Mouse (Mus musculus): ENCODE data around the gene Btg1-ps2. TPM values are rescaled to one million over a fixed set of nuclear protein-coding genes. Genes with fewer than 3 reads are reported as not detected.
"Not testable (repeated sequence)": the region's sequence is repeated elsewhere in the genome, so short reads cannot be mapped to it uniquely, and the experiment has no call there.

Btg1-ps2 gene
- polyA plus RNA-seq (2014; fragmentation: Nextera tagmentation; extraction: Ambion mirVana) = not detected in 2 replicates

GRCm38 (mm10) chrX:38043014-38043413 lies at the start of gene Btg1-ps2:
Btg1-ps2 (minus strand) TSS chrX:38043114.
- not testable (repeated sequence) for H3K36me3 ChIP-seq (ENCODE audit: control insufficient read depth, insufficient read depth, low read length); H3K9me3 ChIP-seq (ENCODE audit: control insufficient read depth, low read length); H3K4me2 ChIP-seq (ENCODE audit: low read length); H3K27me3 ChIP-seq (ENCODE audit: control insufficient read depth, insufficient read depth, low read length); ATAC-seq (ENCODE audit: insufficient number of reproducible peaks, insufficient read depth, low FRiP score, low read depth); H3K9ac ChIP-seq (ENCODE audit: low read length); H3K4me1 ChIP-seq (ENCODE audit: control insufficient read depth in 2 of 2, insufficient read depth in 2 of 2, low read length in 2 of 2); H3K4me3 ChIP-seq (ENCODE audit: control insufficient read depth in 1 of 2, insufficient read depth in 1 of 2, low read depth in 1 of 2, low read length in 2 of 2); H3K27ac ChIP-seq (replicated peaks in 1 of 2; ENCODE audit: control insufficient read depth in 1 of 2, insufficient read depth in 1 of 2, low read depth in 2 of 2, low read length in 2 of 2)

DNA sequence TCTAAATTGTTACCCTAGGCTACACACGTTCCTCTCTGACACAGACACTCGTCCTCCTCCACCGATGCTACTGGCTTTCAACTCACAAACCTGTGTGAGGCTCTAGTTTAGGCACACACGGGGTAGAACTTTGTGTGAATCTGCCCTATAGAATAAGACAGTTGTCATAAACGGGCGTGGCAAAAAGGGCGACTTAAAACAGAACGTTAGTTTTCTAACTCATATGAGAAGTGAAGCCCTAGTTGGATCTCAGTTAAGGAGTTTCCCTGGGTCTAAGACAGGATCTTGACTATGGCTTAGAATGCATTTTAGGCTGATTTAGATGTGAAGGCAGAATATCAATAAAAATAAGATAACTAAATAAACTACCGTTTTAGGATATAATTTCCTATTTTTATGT lies 42.1 kb upstream of the Btg1-ps2 start, which contains the start of gene Rhox11:
Gene Rhox11 (minus strand): TSS at position 101 of the 400 bp plus-strand sequence.
- no peak within 1 kb of the TSS for H3K4me3 ChIP-seq (ENCODE audit: control insufficient read depth in 1 of 2, insufficient read depth in 1 of 2, low read depth in 1 of 2, low read length in 2 of 2)
- ATAC-seq (ENCODE audit: insufficient number of reproducible peaks, insufficient read depth, low FRiP score, low read depth) = no peak
- H3K27me3 ChIP-seq (ENCODE audit: control insufficient read depth, insufficient read depth, low read length) = no peaks in the 10 kb centered on the region
- 78% methylated on average over 9 of the region's 9 CpGs for WGBS
- no peaks in the 10 kb centered on the region for H3K4me1 ChIP-seq (ENCODE audit: control insufficient read depth in 2 of 2, insufficient read depth in 2 of 2, low read length in 2 of 2)
- H3K9ac ChIP-seq (ENCODE audit: low read length) = no peak within 1 kb of the TSS
- no peak within 1 kb of the TSS for H3K27ac ChIP-seq (replicated peaks in 1 of 2; ENCODE audit: control insufficient read depth in 1 of 2, insufficient read depth in 1 of 2, low read depth in 2 of 2, low read length in 2 of 2)
- no peaks in the 10 kb centered on the region for H3K9me3 ChIP-seq (ENCODE audit: control insufficient read depth, low read length)
- no peaks in the 10 kb centered on the region for H3K36me3 ChIP-seq (ENCODE audit: control insufficient read depth, insufficient read depth, low read length)
- no peak within 1 kb of the TSS for H3K4me2 ChIP-seq (ENCODE audit: low read length)

- 19% methylated on average over 12 of the region's 12 CpGs for WGBS
- no peak overlapping the region for H3K9ac ChIP-seq (ENCODE audit: low read length)
- no peak for ATAC-seq (ENCODE audit: insufficient number of reproducible peaks, insufficient read depth, low FRiP score, low read depth)
These were observed 41.3 kb upstream of the Btg1-ps2 start for GRCm38 (mm10) chrX:38084226-38084625.

GRCm38 (mm10) chrX:38066175-38066574 lies 23.3 kb upstream of the Btg1-ps2 start, which contains the start of gene Rhox10:
Rhox10 (plus strand) TSS chrX:38066475.
- Histone ChIP-seq H3K9ac (ENCODE audit: low read length) (no peak within 1 kb of the TSS), H3K4me3 (ENCODE audit: control insufficient read depth in 1 of 2, insufficient read depth in 1 of 2, low read depth in 1 of 2, low read length in 2 of 2) (no peak within 1 kb of the TSS), H3K4me1 (ENCODE audit: control insufficient read depth in 2 of 2, insufficient read depth in 2 of 2, low read length in 2 of 2) (no peaks in the 10 kb centered on the region), H3K27me3 (ENCODE audit: control insufficient read depth, insufficient read depth, low read length) (no peaks in the 10 kb centered on the region), H3K27ac (replicated peaks in 1 of 2; ENCODE audit: control insufficient read depth in 1 of 2, insufficient read depth in 1 of 2, low read depth in 2 of 2, low read length in 2 of 2) (no peak within 1 kb of the TSS), H3K4me2 (ENCODE audit: low read length) (no peak within 1 kb of the TSS), H3K9me3 (ENCODE audit: control insufficient read depth, low read length) (no peaks in the 10 kb centered on the region), H3K36me3 (ENCODE audit: control insufficient read depth, insufficient read depth, low read length) (no peaks in the 10 kb centered on the region)
- 82% methylated on average over 11 of the region's 11 CpGs for WGBS
- no peak for ATAC-seq (ENCODE audit: insufficient number of reproducible peaks, insufficient read depth, low FRiP score, low read depth)

More at GRCm38 (mm10) chrX:38084226-38084625, 41.3 kb upstream of the Btg1-ps2 start:
- Histone ChIP-seq H3K36me3 (ENCODE audit: control insufficient read depth, insufficient read depth, low read length) (no peaks in the 10 kb centered on the region), H3K27me3 (ENCODE audit: control insufficient read depth, insufficient read depth, low read length) (no peaks in the 10 kb centered on the region), H3K4me2 (ENCODE audit: low read length) (no peak overlapping the region), H3K4me3 (ENCODE audit: control insufficient read depth in 1 of 2, insufficient read depth in 1 of 2, low read depth in 1 of 2, low read length in 2 of 2) (no peak overlapping the region), H3K9me3 (ENCODE audit: control insufficient read depth, low read length) (no peaks in the 10 kb centered on the region), H3K4me1 (ENCODE audit: control insufficient read depth in 2 of 2, insufficient read depth in 2 of 2, low read length in 2 of 2) (no peaks in the 10 kb centered on the region), H3K27ac (replicated peaks in 1 of 2; ENCODE audit: control insufficient read depth in 1 of 2, insufficient read depth in 1 of 2, low read depth in 2 of 2, low read length in 2 of 2) (no peak overlapping the region)

GRCm38 (mm10) chrX:38061544-38061943 lies 18.6 kb upstream of the Btg1-ps2 start:
- 3% methylated on average over 1 of the region's 1 CpGs for WGBS

DNA sequence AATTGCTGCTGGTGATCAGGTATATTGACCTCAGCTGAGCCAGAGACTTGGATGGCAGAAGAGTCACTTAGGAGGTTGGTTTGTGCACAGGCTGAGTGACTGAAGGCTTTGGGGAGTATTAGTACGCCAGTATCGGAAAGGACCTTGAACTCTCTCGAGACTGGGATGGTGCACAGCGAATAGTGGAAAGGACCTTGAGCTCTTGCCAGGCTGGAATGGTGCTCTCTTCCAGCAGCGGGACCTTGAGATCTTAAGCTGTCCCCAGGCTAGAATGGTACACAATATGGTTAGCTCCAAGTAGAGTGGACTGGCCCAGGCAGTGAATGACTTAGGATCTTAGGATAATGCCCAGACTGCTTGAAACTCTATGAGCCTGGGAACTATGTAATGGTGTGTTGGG lies 3.2 kb downstream of the Btg1-ps2 start:
- ATAC-seq (ENCODE audit: insufficient number of reproducible peaks, insufficient read depth, low FRiP score, low read depth) = no peak
- Histone ChIP-seq H3K27ac (replicated peaks in 1 of 2; ENCODE audit: control insufficient read depth in 1 of 2, insufficient read depth in 1 of 2, low read depth in 2 of 2, low read length in 2 of 2) (no peak overlapping the region), H3K9ac (ENCODE audit: low read length) (no peak overlapping the region), H3K36me3 (ENCODE audit: control insufficient read depth, insufficient read depth, low read length) (no peaks in the 10 kb centered on the region), H3K4me2 (ENCODE audit: low read length) (no peak overlapping the region), H3K27me3 (ENCODE audit: control insufficient read depth, insufficient read depth, low read length) (no peaks in the 10 kb centered on the region), H3K9me3 (ENCODE audit: control insufficient read depth, low read length) (no peaks in the 10 kb centered on the region), H3K4me3 (ENCODE audit: control insufficient read depth in 1 of 2, insufficient read depth in 1 of 2, low read depth in 1 of 2, low read length in 2 of 2) (no peak overlapping the region), H3K4me1 (ENCODE audit: control insufficient read depth in 2 of 2, insufficient read depth in 2 of 2, low read length in 2 of 2) (no peaks in the 10 kb centered on the region)
- WGBS = 82% methylated on average over 5 of the region's 5 CpGs

More at GRCm38 (mm10) chrX:38061544-38061943, 18.6 kb upstream of the Btg1-ps2 start:
- Histone ChIP-seq H3K4me1 (ENCODE audit: control insufficient read depth in 2 of 2, insufficient read depth in 2 of 2, low read length in 2 of 2) (no peaks in the 10 kb centered on the region), H3K27ac (replicated peaks in 1 of 2; ENCODE audit: control insufficient read depth in 1 of 2, insufficient read depth in 1 of 2, low read depth in 2 of 2, low read length in 2 of 2) (no peak overlapping the region), H3K36me3 (ENCODE audit: control insufficient read depth, insufficient read depth, low read length) (no peaks in the 10 kb centered on the region), H3K27me3 (ENCODE audit: control insufficient read depth, insufficient read depth, low read length) (no peaks in the 10 kb centered on the region), H3K4me2 (ENCODE audit: low read length) (no peak overlapping the region), H3K4me3 (ENCODE audit: control insufficient read depth in 1 of 2, insufficient read depth in 1 of 2, low read depth in 1 of 2, low read length in 2 of 2) (no peak overlapping the region), H3K9ac (ENCODE audit: low read length) (no peak overlapping the region), H3K9me3 (ENCODE audit: control insufficient read depth, low read length) (no peaks in the 10 kb centered on the region)
- no peak for ATAC-seq (ENCODE audit: insufficient number of reproducible peaks, insufficient read depth, low FRiP score, low read depth)

GRCm38 (mm10) chrX:38033841-38034240 lies 9.1 kb downstream of the Btg1-ps2 start:
- Histone ChIP-seq H3K27ac (replicated peaks in 1 of 2; ENCODE audit: control insufficient read depth in 1 of 2, insufficient read depth in 1 of 2, low read depth in 2 of 2, low read length in 2 of 2) (no peak overlapping the region), H3K4me2 (ENCODE audit: low read length) (no peak overlapping the region), H3K4me3 (ENCODE audit: control insufficient read depth in 1 of 2, insufficient read depth in 1 of 2, low read depth in 1 of 2, low read length in 2 of 2) (no peak overlapping the region), H3K36me3 (ENCODE audit: control insufficient read depth, insufficient read depth, low read length) (no peaks in the 10 kb centered on the region), H3K9me3 (ENCODE audit: control insufficient read depth, low read length) (no peaks in the 10 kb centered on the region), H3K27me3 (ENCODE audit: control insufficient read depth, insufficient read depth, low read length) (no peaks in the 10 kb centered on the region), H3K9ac (ENCODE audit: low read length) (no peak overlapping the region), H3K4me1 (ENCODE audit: control insufficient read depth in 2 of 2, insufficient read depth in 2 of 2, low read length in 2 of 2) (no peaks in the 10 kb centered on the region)
- ATAC-seq (ENCODE audit: insufficient number of reproducible peaks, insufficient read depth, low FRiP score, low read depth) = no peak
- WGBS = 45% methylated on average over 2 of the region's 2 CpGs

- H3K4me3 ChIP-seq (ENCODE audit: control insufficient read depth in 1 of 2, insufficient read depth in 1 of 2, low read depth in 1 of 2, low read length in 2 of 2) = not testable (repeated sequence)
These were observed 24.3 kb downstream of the Btg1-ps2 start, which contains the start of gene Btg1-ps1 for GRCm38 (mm10) chrX:38018597-38018996. Btg1-ps1 (minus strand) TSS chrX:38018815.

More at GRCm38 (mm10) chrX:38018597-38018996, 24.3 kb downstream of the Btg1-ps2 start, which contains the start of gene Btg1-ps1:
- H3K9ac ChIP-seq (ENCODE audit: low read length); ATAC-seq (ENCODE audit: insufficient number of reproducible peaks, insufficient read depth, low FRiP score, low read depth); H3K4me1 ChIP-seq (ENCODE audit: control insufficient read depth in 2 of 2, insufficient read depth in 2 of 2, low read length in 2 of 2); H3K27me3 ChIP-seq (ENCODE audit: control insufficient read depth, insufficient read depth, low read length); H3K9me3 ChIP-seq (ENCODE audit: control insufficient read depth, low read length); H3K27ac ChIP-seq (replicated peaks in 1 of 2; ENCODE audit: control insufficient read depth in 1 of 2, insufficient read depth in 1 of 2, low read depth in 2 of 2, low read length in 2 of 2); H3K4me2 ChIP-seq (ENCODE audit: low read length); H3K36me3 ChIP-seq (ENCODE audit: control insufficient read depth, insufficient read depth, low read length): not testable (repeated sequence)

Measured in heart, embryonic 14.5 days (tissue).